Mouse (Mus musculus) lung, adult 2 months (tissue): ENCODE measurements at regions not wholly inside any gene's neighbourhood (a gene's known extent, or its start where the extent isn't known, plus 50 kb on each side); places are given as distances from the start of the nearest gene placed in this dataset.

Experiments used
- CTCF ChIP-seq: fragments of 200-500 bp; IDR thresholded peaks from 2 replicates; pipeline ENCODE4 v1.5.1; 2011; ENCODE audit warnings: mild to moderate bottlenecking, low read length, control low read depth; ENCODE audit not compliant: insufficient read depth
- POLR2A ChIP-seq: fragments of 200-500 bp; IDR thresholded peaks from 2 replicates; pipeline ENCODE4 v1.6.1; 2011; ENCODE audit warnings: low read depth, mild to moderate bottlenecking, control low read depth, low read length, borderline replicate concordance; ENCODE audit errors: extremely low read depth

DNA sequence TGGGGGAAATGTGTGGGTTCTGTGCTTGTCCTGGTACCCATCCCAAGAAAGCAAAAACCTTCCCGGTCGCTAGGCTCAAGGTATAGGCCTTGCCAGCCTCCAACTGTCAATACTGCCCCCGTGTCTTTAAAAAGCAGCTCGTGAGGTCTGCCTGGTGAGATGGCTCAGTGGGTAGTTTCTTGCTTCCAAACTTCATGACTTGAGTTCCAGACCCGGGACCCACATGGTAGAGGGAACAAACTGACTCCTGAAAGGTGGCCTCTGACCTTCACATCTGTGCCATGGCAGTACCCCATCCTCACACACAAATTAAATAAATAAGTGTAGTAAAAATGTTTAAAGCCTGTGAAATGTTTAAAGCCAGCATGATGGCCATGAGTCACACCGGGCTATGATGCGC is 52.6 kb upstream of the Dlk1 start:
- TF ChIP-seq POLR2A = no peak
- TF ChIP-seq CTCF = no peak
